Mouse (Mus musculus) layer of hippocampus, adult 2 months (tissue): ENCODE data around the gene Pcsk7. TPM values are rescaled to one million over a fixed set of nuclear protein-coding genes. Genes with fewer than 3 reads are reported as not detected.

ENCODE experiments used
- DNase-seq, 2 experiments: peaks; one replicate each; pipeline ENCODE4 v3.0.0; 2022; ENCODE audit warnings: low spot score in 2 of 2
- H3K27ac ChIP-seq: fragments of 200-600 bp; 2 replicates; pipeline ENCODE4 v1.8.1; 2022
- H3K4me3 ChIP-seq: fragments of 200-600 bp; 2 replicates; pipeline ENCODE4 v1.8.1; 2022; ENCODE audit warnings: mild to moderate bottlenecking
- CTCF ChIP-seq: fragments of 200-600 bp; conservative IDR thresholded peaks from 2 replicates; pipeline ENCODE4 v1.8.1; 2022; ENCODE audit warnings: antibody characterized with exemption, mild to moderate bottlenecking, moderate library complexity
- total RNA-seq, 2 experiments: library from RNA; stranded (reverse); gene quantifications; 2 replicates each; pipeline ENCODE4 v1.2.3; 2021

The Pcsk7 gene
- total RNA-seq, 2 experiments from 2014 or later: 25.0 to 28.0 TPM

- DNase-seq: peak; percentile 36 to 55
- TF ChIP-seq CTCF: no peak
- Histone ChIP-seq H3K4me3 (no peak overlapping the region), H3K27ac (peak overlapping the region; percentile 65)
Observed at GRCm38 (mm10) chr9:45917041-45917934, 11.0 kb downstream of the Pcsk7 start.

DNA sequence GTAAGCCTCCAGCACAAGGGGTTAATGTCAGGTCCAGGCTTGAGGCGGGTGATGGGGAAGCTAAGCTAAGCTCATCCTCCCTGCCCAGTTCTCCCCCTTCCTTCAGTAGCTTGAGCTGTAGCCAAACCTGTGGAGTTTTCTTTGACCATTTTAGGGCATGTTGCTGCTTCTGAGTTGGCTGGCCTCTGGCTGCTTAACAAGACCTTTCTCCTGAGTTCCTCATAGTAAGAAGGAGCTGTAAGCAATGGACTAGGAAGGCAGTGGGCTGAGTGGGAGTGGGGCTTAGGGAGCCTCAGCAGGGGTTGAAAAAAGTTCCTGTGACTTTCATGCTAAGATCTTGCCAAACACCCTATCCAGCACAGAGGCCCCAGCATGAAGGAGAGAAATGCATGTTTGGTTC is 13.6 kb downstream of the Pcsk7 start:
- DNase-seq: no peak
- Histone ChIP-seq H3K27ac (no peak overlapping the region), H3K4me3 (no peak overlapping the region)
- TF ChIP-seq CTCF: no peak

- DNase-seq: no peak
Observed at GRCm38 (mm10) chr9:45929285-45929684, 23.0 kb downstream of the Pcsk7 start.

GRCm38 (mm10) chr9:45931958-45932357 is 25.7 kb downstream of the Pcsk7 start:
- no peak for TF ChIP-seq CTCF
- no peak overlapping the region for H3K4me3 ChIP-seq
- no peak overlapping the region for H3K27ac ChIP-seq

More at GRCm38 (mm10) chr9:45929285-45929684, 23.0 kb downstream of the Pcsk7 start:
- no peak for TF ChIP-seq CTCF
- Histone ChIP-seq H3K27ac (no peak overlapping the region), H3K4me3 (no peak overlapping the region)

DNA sequence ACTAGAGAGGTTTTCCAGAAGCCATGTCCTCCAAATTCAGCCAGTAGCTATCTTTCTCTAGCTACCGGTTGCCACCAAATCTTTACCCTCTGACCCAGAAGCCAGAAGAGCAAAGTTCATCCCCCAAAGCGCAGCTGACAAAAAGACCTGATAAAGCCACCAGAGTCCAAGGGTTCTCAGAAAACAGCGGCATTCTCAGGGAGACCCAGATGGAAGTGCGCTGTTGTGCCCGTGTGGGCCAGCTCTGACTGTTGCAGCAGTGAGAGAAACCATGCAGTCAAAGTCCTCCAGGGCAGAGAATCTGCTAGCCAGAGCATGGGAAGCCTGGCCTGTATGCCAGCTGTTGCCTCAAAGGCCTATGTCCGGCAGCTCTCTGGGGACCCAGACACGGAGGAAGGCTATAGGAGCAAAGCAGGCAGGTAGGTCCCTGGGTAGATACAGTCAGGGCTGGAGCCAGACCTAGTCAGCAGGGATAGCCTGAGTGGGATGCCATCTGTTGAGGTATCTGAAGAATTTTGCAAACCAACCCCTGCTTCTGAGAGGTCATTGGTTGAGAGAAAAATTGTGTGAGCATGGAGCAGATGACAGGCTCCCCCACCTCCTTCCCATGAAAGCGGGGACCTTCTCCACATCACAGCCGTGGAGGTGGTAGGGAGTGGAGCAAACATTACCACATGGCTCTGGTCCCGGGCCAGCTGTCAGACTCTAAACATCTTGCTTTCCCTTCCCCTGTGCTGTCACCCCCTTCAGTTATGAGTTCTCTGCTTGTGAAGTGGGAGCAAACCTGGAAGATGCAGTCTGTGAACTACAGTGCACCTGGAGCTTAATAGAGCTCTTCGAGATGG is 26.5 kb downstream of the Pcsk7 start:
- no peak for TF ChIP-seq CTCF
- H3K27ac ChIP-seq: peak overlapping the region; percentile 32; the same call in 1 of the 2 replicates
- DNase-seq: peak; percentile 46 to 50

More at GRCm38 (mm10) chr9:45931958-45932357, 25.7 kb downstream of the Pcsk7 start:
- DNase-seq: no peak

DNA sequence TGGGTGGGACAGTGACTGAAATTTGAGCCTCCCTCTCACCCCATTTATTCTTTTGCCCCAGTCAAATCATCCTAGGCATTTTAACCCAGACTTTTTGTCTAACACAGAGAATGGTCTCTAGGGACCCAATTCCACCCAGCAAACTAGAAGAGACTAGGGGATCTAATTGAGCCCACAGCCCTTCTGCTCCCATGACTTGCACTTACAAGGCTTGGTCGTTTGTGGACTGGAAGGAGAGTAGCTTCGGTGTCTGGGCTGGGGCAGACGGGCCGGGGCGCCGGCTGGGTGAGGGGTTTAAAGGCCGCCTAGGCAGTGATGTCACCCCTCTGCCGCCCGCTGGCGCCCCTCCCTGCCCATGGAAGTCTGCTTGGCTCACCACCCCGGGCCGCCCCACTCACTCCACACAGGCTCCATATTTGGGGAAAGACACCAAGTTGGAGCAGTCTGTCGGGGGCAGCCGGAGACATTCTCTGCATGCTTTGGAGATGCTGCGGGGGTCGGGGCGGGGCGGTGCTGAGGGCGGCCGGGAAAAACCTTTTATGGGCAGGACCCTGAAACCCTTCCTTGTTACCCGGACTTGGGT is 29.4 kb downstream of the Pcsk7 start, which contains the start of gene Tagln:
Tagln (minus strand) TSS at position 431 of the 583 bp plus-strand sequence.
- TF ChIP-seq CTCF: no peak
- no peak within 1 kb of the TSS for H3K27ac ChIP-seq
- no peak within 1 kb of the TSS for H3K4me3 ChIP-seq
- DNase-seq: no peak

More for the DNA sequence above, 26.5 kb downstream of the Pcsk7 start:
- no peak overlapping the region for H3K4me3 ChIP-seq

DNA sequence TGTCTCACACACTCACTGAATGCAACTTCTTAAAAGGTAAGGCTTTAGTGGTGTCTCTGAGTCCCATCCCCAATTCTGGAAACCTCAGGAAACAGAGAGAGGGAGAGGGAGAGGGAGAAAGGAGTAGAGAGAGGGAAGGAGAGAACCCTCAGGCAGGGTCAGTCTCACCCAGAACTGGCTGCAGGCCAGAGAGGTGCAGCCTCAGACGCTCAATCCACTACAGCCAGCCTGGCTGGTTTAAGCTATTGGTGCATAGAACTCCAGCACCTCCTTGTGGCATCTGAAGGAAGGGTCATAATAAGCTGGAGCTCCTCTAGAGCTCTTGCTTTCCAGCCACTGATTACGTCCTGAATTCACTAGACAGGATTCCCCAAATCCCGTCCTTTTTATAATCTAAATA is 30.6 kb downstream of the Pcsk7 start:
- DNase-seq: peak in 1 of 2 experiments; percentile 47
- no peak overlapping the region for H3K27ac ChIP-seq
- peak; percentile 85 for TF ChIP-seq CTCF
- no peak overlapping the region for H3K4me3 ChIP-seq

- H3K27ac ChIP-seq: no peak overlapping the region
- DNase-seq: no peak
- TF ChIP-seq CTCF: no peak
- H3K4me3 ChIP-seq: no peak overlapping the region
Observed at GRCm38 (mm10) chr9:45938088-45938487, 31.8 kb downstream of the Pcsk7 start.

GRCm38 (mm10) chr9:45938952-45939637 is 32.8 kb downstream of the Pcsk7 start:
- no peak overlapping the region for H3K4me3 ChIP-seq
- H3K27ac ChIP-seq: no peak overlapping the region
- TF ChIP-seq CTCF: no peak
- DNase-seq: no peak

DNA sequence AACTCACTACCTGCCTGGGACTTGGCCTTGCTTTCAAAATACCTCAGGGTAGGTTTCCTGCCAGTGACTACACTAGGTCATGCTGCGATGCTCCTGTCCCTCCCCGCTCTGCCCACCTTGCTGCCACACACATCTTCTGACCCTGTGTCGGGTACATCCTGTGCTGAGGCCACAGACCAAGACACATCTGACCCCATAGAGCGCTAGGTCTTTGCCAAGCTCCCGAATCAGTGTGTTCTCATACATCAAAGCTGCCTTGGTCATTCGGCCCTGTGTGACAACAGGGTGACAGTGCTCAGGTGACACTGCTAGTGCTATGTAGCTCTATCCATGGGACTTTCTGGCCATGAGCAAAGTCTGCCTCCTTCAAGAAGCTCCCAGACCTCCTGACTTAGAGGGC is 33.5 kb downstream of the Pcsk7 start:
- Histone ChIP-seq H3K4me3 (no peak overlapping the region), H3K27ac (no peak overlapping the region)
- DNase-seq: no peak
- no peak for TF ChIP-seq CTCF

- no peak for DNase-seq
- no peak overlapping the region for H3K27ac ChIP-seq
- peak; percentile 29; the same call in 1 of the 2 replicates for TF ChIP-seq CTCF
- H3K4me3 ChIP-seq: no peak overlapping the region
Observed at GRCm38 (mm10) chr9:45941329-45941888, 35.1 kb downstream of the Pcsk7 start.

GRCm38 (mm10) chr9:45942464-45942863 is 36.2 kb downstream of the Pcsk7 start:
- no peak for TF ChIP-seq CTCF
- no peak for DNase-seq
- no peak overlapping the region for H3K4me3 ChIP-seq

More at GRCm38 (mm10) chr9:45942464-45942863, 36.2 kb downstream of the Pcsk7 start:
- no peak overlapping the region for H3K27ac ChIP-seq
